Mouse (Mus musculus) heart, embryonic 15.5 days (tissue): ENCODE data around the gene Vinac1. TPM values are rescaled to one million over a fixed set of nuclear protein-coding genes. Genes with fewer than 3 reads are reported as not detected.
"Not testable (repeated sequence)": the region's sequence is repeated elsewhere in the genome, so short reads cannot be mapped to it uniquely, and the experiment has no call there.

Source experiments
- ATAC-seq: fragments of 200-750 bp; cut with Nextera tagmentation; replicated peaks from 2 replicates; pipeline ENCODE4 v1.8.0; 2017; ENCODE audit warnings: low read depth, moderate TSS enrichment; ENCODE audit not compliant: insufficient number of reproducible peaks, insufficient read depth, low FRiP score
- H3K27ac ChIP-seq: fragments of 300-500 bp; sonication (generic); 2 replicates; pipeline ENCODE4 v1.5.1; 2015; ENCODE audit warnings: mild to moderate bottlenecking, inconsistent platforms
- H3K27me3 ChIP-seq: fragments of 300-500 bp; sonication (generic); 2 replicates; pipeline ENCODE4 v1.6.1; 2015; ENCODE audit warnings: inconsistent platforms
- H3K36me3 ChIP-seq: fragments of 300-500 bp; sonication (generic); 2 replicates; pipeline ENCODE4 v1.6.1; 2015; ENCODE audit warnings: mild to moderate bottlenecking, inconsistent platforms
- H3K4me1 ChIP-seq: fragments of 300-500 bp; sonication (generic); replicated peaks from 2 replicates; pipeline ENCODE4 v1.6.1; 2015; ENCODE audit warnings: inconsistent platforms
- H3K4me2 ChIP-seq: fragments of 300-500 bp; sonication (generic); 2 replicates; pipeline ENCODE4 v1.6.1; 2015; ENCODE audit warnings: inconsistent platforms, mild to moderate bottlenecking, moderate library complexity
- H3K4me3 ChIP-seq: fragments of 300-500 bp; sonication (generic); 2 replicates; pipeline ENCODE4 v1.5.1; 2015; ENCODE audit warnings: mild to moderate bottlenecking, inconsistent platforms
- H3K9ac ChIP-seq: fragments of 300-500 bp; sonication (generic); 2 replicates; pipeline ENCODE4 v1.6.1; 2015; ENCODE audit warnings: mild to moderate bottlenecking, inconsistent platforms
- H3K9me3 ChIP-seq: fragments of 300-500 bp; sonication (generic); replicated peaks from 2 replicates; pipeline ENCODE4 v1.6.1; 2016; ENCODE audit warnings: inconsistent platforms
- WGBS: fragments of 180-500 bp; shearing (Covaris S2); methylation state at CpG from one replicate; pipeline ENCODE4 v1.1.7; 2015; ENCODE audit warnings: mixed read lengths; 5-methylcytosine and 5-hydroxymethylcytosine counted together
- polyA plus RNA-seq: library from polyadenylated mRNA; unstranded; fragments of >200 nt; fragmentation: Nextera tagmentation; extraction: Ambion mirVana; gene quantifications from 2 replicates; pipeline ENCODE4 v1.2.1, GENCODE M21; 2015

Gene Vinac1
- polyA plus RNA-seq, 1 experiment from 2014 or later: 0.04 TPM

GRCm38 (mm10) chr2:129038426-129038936 lies 9.5 kb downstream of the Vinac1 start:
- peak overlapping the region; percentile 40 for H3K9ac ChIP-seq
- H3K4me1 ChIP-seq: peaks cover 10% of the 10 kb centered on the region
- ATAC-seq: no peak
- no peak overlapping the region for H3K27ac ChIP-seq
- no peaks in the 10 kb centered on the region for H3K36me3 ChIP-seq
- WGBS: 14% methylated on average over 15 of the region's 15 CpGs
- H3K27me3 ChIP-seq: peaks cover 53% of the 10 kb centered on the region
- H3K9me3 ChIP-seq: no peaks in the 10 kb centered on the region
- peak overlapping the region; percentile 49 for H3K4me3 ChIP-seq
- peak overlapping the region; percentile 82 for H3K4me2 ChIP-seq

- Histone ChIP-seq H3K9me3 (no peaks in the 10 kb centered on the region), H3K4me3 (no peak overlapping the region), H3K27me3 (peaks cover 40% of the 10 kb centered on the region), H3K36me3 (no peaks in the 10 kb centered on the region), H3K4me1 (peaks cover 10% of the 10 kb centered on the region), H3K27ac (no peak overlapping the region), H3K4me2 (no peak overlapping the region), H3K9ac (no peak overlapping the region)
- ATAC-seq: no peak
- WGBS: 67% methylated on average over 5 of the region's 5 CpGs
These were observed 12.6 kb downstream of the Vinac1 start for GRCm38 (mm10) chr2:129035381-129035780.

GRCm38 (mm10) chr2:129024820-129025219 lies 23.2 kb downstream of the Vinac1 start:
- H3K9me3 ChIP-seq: no peaks in the 10 kb centered on the region
- no peaks in the 10 kb centered on the region for H3K36me3 ChIP-seq
- H3K4me2 ChIP-seq: no peak overlapping the region
- H3K9ac ChIP-seq: no peak overlapping the region
- ATAC-seq: no peak
- no peak overlapping the region for H3K27ac ChIP-seq
- no peak overlapping the region for H3K4me3 ChIP-seq
- H3K4me1 ChIP-seq: no peaks in the 10 kb centered on the region
- 66% methylated on average over 9 of the region's 9 CpGs for WGBS
- H3K27me3 ChIP-seq: no peaks in the 10 kb centered on the region

- H3K4me1 ChIP-seq: no peaks in the 10 kb centered on the region
- H3K4me2 ChIP-seq: no peak overlapping the region
- H3K9me3 ChIP-seq: no peaks in the 10 kb centered on the region
- no peak for ATAC-seq
- no peaks in the 10 kb centered on the region for H3K36me3 ChIP-seq
- H3K27ac ChIP-seq: no peak overlapping the region
- 77% methylated on average over 2 of the region's 2 CpGs for WGBS
- H3K27me3 ChIP-seq: no peaks in the 10 kb centered on the region
- H3K4me3 ChIP-seq: no peak overlapping the region
- no peak overlapping the region for H3K9ac ChIP-seq
These were observed 27.9 kb downstream of the Vinac1 start for GRCm38 (mm10) chr2:129020106-129020505.

- H3K27ac ChIP-seq, ATAC-seq, H3K4me2 ChIP-seq, H3K4me3 ChIP-seq, H3K9ac ChIP-seq, H3K4me1 ChIP-seq, H3K9me3 ChIP-seq, H3K27me3 ChIP-seq, H3K36me3 ChIP-seq: not testable (repeated sequence)
- 68% methylated on average over 2 of the region's 2 CpGs for WGBS
These were observed 39.1 kb downstream of the Vinac1 start for GRCm38 (mm10) chr2:129008867-129009266.

GRCm38 (mm10) chr2:129006194-129006749 lies 41.7 kb downstream of the Vinac1 start:
- Histone ChIP-seq H3K4me3 (no peak overlapping the region), H3K4me2 (no peak overlapping the region), H3K9me3 (no peaks in the 10 kb centered on the region), H3K9ac (no peak overlapping the region), H3K36me3 (no peaks in the 10 kb centered on the region), H3K4me1 (no peaks in the 10 kb centered on the region), H3K27me3 (no peaks in the 10 kb centered on the region), H3K27ac (no peak overlapping the region)
- 71% methylated on average over 4 of the region's 4 CpGs for WGBS
- no peak for ATAC-seq

GRCm38 (mm10) chr2:129004872-129005271 lies 43.1 kb downstream of the Vinac1 start:
- H3K4me2 ChIP-seq: no peak overlapping the region
- H3K27ac ChIP-seq: no peak overlapping the region
- no peaks in the 10 kb centered on the region for H3K27me3 ChIP-seq
- H3K9ac ChIP-seq: no peak overlapping the region
- no peak for ATAC-seq
- H3K9me3 ChIP-seq: no peaks in the 10 kb centered on the region
- no peaks in the 10 kb centered on the region for H3K36me3 ChIP-seq
- H3K4me3 ChIP-seq: no peak overlapping the region
- no peaks in the 10 kb centered on the region for H3K4me1 ChIP-seq

- no peak overlapping the region for H3K4me2 ChIP-seq
- H3K36me3 ChIP-seq: no peaks in the 10 kb centered on the region
- WGBS: 80% methylated on average over 3 of the region's 3 CpGs
- no peak overlapping the region for H3K4me3 ChIP-seq
- H3K9me3 ChIP-seq: no peaks in the 10 kb centered on the region
- H3K27ac ChIP-seq: no peak overlapping the region
- H3K27me3 ChIP-seq: no peaks in the 10 kb centered on the region
- H3K9ac ChIP-seq: no peak overlapping the region
- no peak for ATAC-seq
- H3K4me1 ChIP-seq: peaks cover 2% of the 10 kb centered on the region; the same call in 1 of the 2 replicates
These were observed 63.2 kb downstream of the Vinac1 start for GRCm38 (mm10) chr2:128984746-128985145.

GRCm38 (mm10) chr2:128975572-128975971 lies 72.4 kb downstream of the Vinac1 start:
- no peaks in the 10 kb centered on the region for H3K9me3 ChIP-seq
- no peak overlapping the region for H3K27ac ChIP-seq
- no peaks in the 10 kb centered on the region for H3K36me3 ChIP-seq
- no peak overlapping the region for H3K9ac ChIP-seq
- no peak for ATAC-seq
- no peaks in the 10 kb centered on the region for H3K27me3 ChIP-seq
- no peaks in the 10 kb centered on the region for H3K4me1 ChIP-seq
- WGBS: 74% methylated on average over 4 of the region's 4 CpGs
- H3K4me3 ChIP-seq: no peak overlapping the region
- no peak overlapping the region for H3K4me2 ChIP-seq

Other genes starting within 250 kb of the Vinac1 start
- gene Tmem87b, start 230.1 kb downstream of the Vinac1 start, polyA plus RNA-seq: 26.4 and 27.2 TPM in 2 replicates
- gene Fbln7, start 185.2 kb downstream of the Vinac1 start, polyA plus RNA-seq: 1.2 and 2.7 TPM in 2 replicates
- 5.6 TPM in 2 replicates for gene Zc3h8, start 104.1 kb downstream of the Vinac1 start, polyA plus RNA-seq
- 1.4 and 1.6 TPM in 2 replicates for gene Zc3h6, start 80.8 kb downstream of the Vinac1 start, polyA plus RNA-seq
- gene Gm10762, start 80.4 kb downstream of the Vinac1 start, polyA plus RNA-seq: 9.7 and 11.5 TPM in 2 replicates
- gene Ttl, start 17.8 kb upstream of the Vinac1 start, polyA plus RNA-seq: 8.0 and 9.9 TPM in 2 replicates
- 11.6 and 16.3 TPM in 2 replicates for gene Polr1b, start 52.8 kb upstream of the Vinac1 start, polyA plus RNA-seq
- gene Chchd5, start 81.5 kb upstream of the Vinac1 start, polyA plus RNA-seq: 17.0 and 18.5 TPM in 2 replicates
- 16.3 and 17.9 TPM in 2 replicates for gene Slc20a1, start 150.6 kb upstream of the Vinac1 start, polyA plus RNA-seq
- 36.5 and 39.5 TPM in 2 replicates for gene Ckap2l, start 249.0 kb upstream of the Vinac1 start, polyA plus RNA-seq